16 mouse cellular contexts compared by ENCODE assay signal in genomic region chrX:80932695-80933094, GRCm38 (mm10).
"Had no signal": no experiment of that assay in that cellular context is flagged by ENCODE, and none has a peak within 500 bp of the region (broad histone marks: within the 10 kb centered on the region; RNA-seq: fewer than 3 reads in every experiment).

No protein-coding gene starts in this region.

- H3K4me3 ChIP-seq: neural tube, embryonic 13.5 days; neural tube, embryonic 15.5 days; stomach, embryonic 15.5 days had no signal

- H3K9ac ChIP-seq: neural tube, embryonic 13.5 days; neural tube, embryonic 15.5 days; stomach, embryonic 15.5 days had no signal

- H3K36me3 ChIP-seq: neural tube, embryonic 13.5 days; neural tube, embryonic 15.5 days; stomach, embryonic 15.5 days had no signal

- H3K4me1 ChIP-seq: neural tube, embryonic 13.5 days; neural tube, embryonic 15.5 days; stomach, embryonic 15.5 days had no signal

- H3K9me3 ChIP-seq: neural tube, embryonic 13.5 days; neural tube, embryonic 15.5 days; stomach, embryonic 15.5 days had no signal

- DNase-seq: retina, postnatal 1 day; right cerebral cortex, adult 18-20 months; right cerebral cortex, postnatal 14 days; right cerebral cortex, postnatal 25 days; right cerebral cortex, postnatal 4 days; spleen, adult 18-20 months; thymus, adult 18-20 months; thymus, adult 2 months; thymus, postnatal 14 days; thymus, postnatal 25 days; thymus, postnatal 36 days; thymus, postnatal 4 days had no signal

- H3K27ac ChIP-seq: neural tube, embryonic 13.5 days; neural tube, embryonic 15.5 days; stomach, embryonic 15.5 days; stomach, postnatal 0 days had no signal

- H3K27me3 ChIP-seq: neural tube, embryonic 13.5 days; neural tube, embryonic 15.5 days; stomach, embryonic 15.5 days had no signal

- H3K4me2 ChIP-seq: neural tube, embryonic 13.5 days; neural tube, embryonic 15.5 days; stomach, embryonic 15.5 days had no signal
